Mouse (Mus musculus): Measurements from ENCODE around the gene Cers1.

DNA sequence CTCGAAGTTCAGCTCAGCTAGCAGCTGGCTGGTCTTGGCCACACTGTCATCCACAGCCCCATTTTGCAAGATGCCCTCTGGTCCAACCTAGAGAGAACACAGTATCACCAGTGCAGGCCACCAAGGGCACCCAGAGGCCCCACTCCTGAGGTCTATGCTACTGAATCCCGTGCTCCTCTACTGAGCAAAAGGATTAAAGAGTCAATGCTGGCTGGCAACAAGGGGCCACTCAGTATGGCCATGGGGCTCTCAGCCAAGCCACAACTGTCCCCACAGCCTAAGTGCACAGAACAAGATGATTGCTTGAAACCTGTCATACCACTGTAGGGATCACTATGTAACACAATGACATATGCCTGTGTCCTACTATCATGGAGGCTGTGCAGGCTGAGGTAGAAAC lies 28.7 kb downstream of the Cers1 start:
- TF ChIP-seq CTCF (IDR thresholded peaks at IDR 0.05; ENCODE audit: low read depth): no peak
- TF ChIP-seq EP300 (optimal IDR thresholded peaks at IDR 0.05): no peak

Data from stomach, postnatal 0 days (tissue).